Mouse (Mus musculus): ENCODE results near the gene Dnajc4. TPM values are rescaled to one million over a fixed set of nuclear protein-coding genes. Genes with fewer than 3 reads are reported as not detected.

Gene Dnajc4
- polyA plus RNA-seq, 1 experiment from 2014 or later, result 40.3 TPM

- peaks cover 18% of the 10 kb centered on the region for H3K4me1 ChIP-seq (ENCODE audit: control insufficient read depth, insufficient read depth, low read length)
- 89% methylated on average over 6 of the region's 6 CpGs for WGBS
- no peaks in the 10 kb centered on the region for H3K27me3 ChIP-seq (ENCODE audit: control insufficient read depth, insufficient read depth, low read length)
- no peak overlapping the region for H3K27ac ChIP-seq (ENCODE audit: low read length)
- no peak overlapping the region for H3K9ac ChIP-seq (ENCODE audit: low read length)
- 0 out of 2 replicates have a peak, but pooled peaks cover 2% of the 10 kb centered on the region for H3K36me3 ChIP-seq (ENCODE audit: control insufficient read depth, insufficient read depth)
- no peaks in the 10 kb centered on the region for H3K9me3 ChIP-seq (replicated peaks; ENCODE audit: control insufficient read depth, low read length)
- ATAC-seq (replicated peaks; ENCODE audit: extremely low read depth, insufficient read depth, low FRiP score), result no peak
- no peak overlapping the region for H3K4me3 ChIP-seq (ENCODE audit: low read length)
- no peak overlapping the region for H3K4me2 ChIP-seq (ENCODE audit: low read depth, low read length)
Measured at GRCm38 (mm10) chr19:6943709-6944108, 48.7 kb downstream of the Dnajc4 start.

GRCm38 (mm10) chr19:6942764-6943163, 49.6 kb downstream of the Dnajc4 start:
- Histone ChIP-seq H3K36me3 (ENCODE audit: control insufficient read depth, insufficient read depth) (0 out of 2 replicates have a peak, but pooled peaks cover 2% of the 10 kb centered on the region), H3K27ac (ENCODE audit: low read length) (peak overlapping the region; percentile 98), H3K4me2 (ENCODE audit: low read depth, low read length) (peak overlapping the region; percentile 91), H3K27me3 (ENCODE audit: control insufficient read depth, insufficient read depth, low read length) (no peaks in the 10 kb centered on the region), H3K9me3 (replicated peaks; ENCODE audit: control insufficient read depth, low read length) (no peaks in the 10 kb centered on the region), H3K4me3 (ENCODE audit: low read length) (peak overlapping the region; percentile 85), H3K9ac (ENCODE audit: low read length) (peak overlapping the region; percentile 95), H3K4me1 (ENCODE audit: control insufficient read depth, insufficient read depth, low read length) (peaks cover 18% of the 10 kb centered on the region)
- WGBS, result 29% methylated on average over 5 of the region's 5 CpGs
- no peak for ATAC-seq (replicated peaks; ENCODE audit: extremely low read depth, insufficient read depth, low FRiP score)

GRCm38 (mm10) chr19:6942249-6942691, 50.1 kb downstream of the Dnajc4 start, which contains the start of gene Gpr137:
TSS of gene Gpr137 (minus strand) at chr19:6942480.
- ATAC-seq (replicated peaks; ENCODE audit: extremely low read depth, insufficient read depth, low FRiP score), result peak; percentile 90
- WGBS, result under 1% methylated on average over 27 of the region's 27 CpGs
- Histone ChIP-seq H3K9ac (ENCODE audit: low read length) (peak within 1 kb of the TSS; percentile 95), H3K36me3 (ENCODE audit: control insufficient read depth, insufficient read depth) (0 out of 2 replicates have a peak, but pooled peaks cover 2% of the 10 kb centered on the region), H3K4me3 (ENCODE audit: low read length) (peak within 1 kb of the TSS; percentile 85), H3K4me2 (ENCODE audit: low read depth, low read length) (peak within 1 kb of the TSS; percentile 91), H3K27me3 (ENCODE audit: control insufficient read depth, insufficient read depth, low read length) (no peaks in the 10 kb centered on the region), H3K27ac (ENCODE audit: low read length) (peak within 1 kb of the TSS; percentile 98), H3K4me1 (ENCODE audit: control insufficient read depth, insufficient read depth, low read length) (peaks cover 18% of the 10 kb centered on the region), H3K9me3 (replicated peaks; ENCODE audit: control insufficient read depth, low read length) (no peaks in the 10 kb centered on the region)

DNA sequence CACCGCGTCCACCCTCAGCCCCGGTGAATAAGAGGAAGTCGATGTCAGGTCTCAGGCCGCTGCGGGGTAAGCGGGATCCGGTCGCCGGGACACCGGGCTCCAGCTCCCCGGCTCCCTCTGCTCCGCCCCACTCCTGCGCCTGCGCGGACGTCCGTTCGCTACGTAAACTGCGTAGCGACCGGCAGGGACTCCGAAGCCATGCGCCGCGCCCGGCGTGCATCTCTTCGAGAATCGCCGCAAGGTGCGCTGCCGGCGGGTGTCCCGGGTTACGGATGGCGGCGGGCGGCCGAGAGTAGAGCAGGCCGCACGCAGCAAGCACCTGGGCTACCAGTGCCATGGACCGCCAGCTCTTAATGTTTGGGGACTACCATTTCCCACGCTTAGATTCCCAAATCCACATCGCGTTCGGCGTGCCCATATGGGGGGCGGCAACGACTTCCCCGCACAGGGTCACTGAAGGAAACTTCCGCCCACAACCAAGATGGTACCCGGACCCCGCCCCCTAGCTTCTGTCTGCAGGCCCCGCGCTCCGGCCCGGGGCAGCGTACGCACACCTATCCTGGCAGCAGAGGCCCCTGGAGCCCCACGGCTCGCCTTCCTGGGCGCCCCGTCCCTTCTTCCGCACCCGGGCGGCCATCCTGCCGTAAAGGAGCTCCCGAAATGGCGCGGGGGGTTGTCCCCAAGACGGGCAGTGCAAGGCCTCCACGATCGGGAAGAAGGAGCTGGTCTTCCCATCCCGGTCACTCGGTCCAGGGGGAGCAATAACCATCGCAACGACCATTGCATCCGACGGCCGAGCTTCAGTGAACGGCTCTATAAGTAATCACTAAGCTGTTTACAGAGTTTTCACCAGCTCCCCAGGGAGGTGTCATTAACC, 50.8 kb downstream of the Dnajc4 start, which contains the start of gene Bad:
Bad (plus strand) TSS at position 490 of the 877 bp plus-strand sequence.
- H3K4me2 ChIP-seq (ENCODE audit: low read depth, low read length), result peak within 1 kb of the TSS; percentile 91
- H3K9me3 ChIP-seq (replicated peaks; ENCODE audit: control insufficient read depth, low read length), result no peaks in the 10 kb centered on the region
- H3K36me3 ChIP-seq (ENCODE audit: control insufficient read depth, insufficient read depth), result 0 out of 2 replicates have a peak, but pooled peaks cover under 1% of the 10 kb centered on the region
- peak; percentile 86 for ATAC-seq (replicated peaks; ENCODE audit: extremely low read depth, insufficient read depth, low FRiP score)
- peak within 1 kb of the TSS; percentile 98 for H3K27ac ChIP-seq (ENCODE audit: low read length)
- H3K27me3 ChIP-seq (ENCODE audit: control insufficient read depth, insufficient read depth, low read length), result no peaks in the 10 kb centered on the region
- peak within 1 kb of the TSS; percentile 95 for H3K9ac ChIP-seq (ENCODE audit: low read length)
- H3K4me1 ChIP-seq (ENCODE audit: control insufficient read depth, insufficient read depth, low read length), result peaks cover 18% of the 10 kb centered on the region
- under 1% methylated on average over 81 of the region's 83 CpGs for WGBS
- peak within 1 kb of the TSS; percentile 85 for H3K4me3 ChIP-seq (ENCODE audit: low read length)

- no peak for ATAC-seq (replicated peaks; ENCODE audit: extremely low read depth, insufficient read depth, low FRiP score)
- 19% methylated on average over 28 of the region's 29 CpGs for WGBS
Measured at GRCm38 (mm10) chr19:6940396-6941351, 51.7 kb downstream of the Dnajc4 start.

DNA sequence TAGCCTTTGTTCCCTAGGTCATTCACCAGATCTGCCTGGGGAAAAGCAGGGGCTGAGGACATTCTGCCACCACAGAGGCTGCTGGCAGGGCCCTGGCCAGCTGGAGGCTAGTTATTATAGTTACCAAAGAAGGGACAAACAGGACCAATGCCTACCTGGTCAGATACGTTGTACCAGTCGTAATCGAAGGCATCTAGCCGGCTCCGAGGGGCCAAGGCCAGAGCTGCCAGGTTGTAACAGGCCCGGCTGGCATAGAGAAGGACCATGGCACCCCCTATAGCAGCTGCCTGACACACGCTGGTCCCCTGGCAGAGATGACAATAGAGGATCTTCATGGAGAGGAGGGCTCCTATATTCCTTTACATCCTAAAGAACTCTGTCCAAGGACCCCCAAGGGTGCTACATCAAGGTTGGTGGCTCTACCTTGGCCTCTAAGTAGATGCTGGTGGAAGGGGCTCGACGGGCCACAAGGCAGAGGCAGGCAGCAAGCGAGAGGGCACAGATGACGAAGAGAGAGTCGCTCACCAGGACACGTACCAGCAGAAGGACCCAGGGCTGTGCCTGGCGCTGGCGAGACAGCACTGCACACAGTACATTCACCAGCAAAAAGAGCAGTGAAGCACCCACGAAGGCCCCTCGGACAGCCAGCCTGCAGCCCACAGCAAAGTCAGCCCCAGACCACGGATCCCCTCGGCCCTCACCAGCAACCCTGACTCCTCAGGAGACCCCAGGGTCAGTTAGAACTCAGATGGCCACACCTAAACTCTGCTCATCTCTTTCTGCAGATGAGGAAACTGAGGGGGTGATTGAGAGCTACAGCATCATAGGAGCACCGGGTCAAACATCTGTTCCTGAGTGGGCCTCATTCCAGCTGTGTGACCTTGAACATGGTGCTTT, 53.0 kb downstream of the Dnajc4 start:
- Histone ChIP-seq H3K9ac (ENCODE audit: low read length) (peak overlapping the region; percentile 10; the same call in 1 of the 2 replicates), H3K4me3 (ENCODE audit: low read length) (no peak overlapping the region)
- WGBS, result 87% methylated on average over 20 of the region's 20 CpGs

More at GRCm38 (mm10) chr19:6940396-6941351, 51.7 kb downstream of the Dnajc4 start:
- Histone ChIP-seq H3K9ac (ENCODE audit: low read length) (peak overlapping the region; percentile 84), H3K4me2 (ENCODE audit: low read depth, low read length) (peak overlapping the region; percentile 91), H3K4me3 (ENCODE audit: low read length) (peak overlapping the region; percentile 85), H3K9me3 (replicated peaks; ENCODE audit: control insufficient read depth, low read length) (no peaks in the 10 kb centered on the region), H3K27ac (ENCODE audit: low read length) (peak overlapping the region; percentile 50; the same call in 1 of the 2 replicates), H3K36me3 (ENCODE audit: control insufficient read depth, insufficient read depth) (no peaks in the 10 kb centered on the region), H3K4me1 (ENCODE audit: control insufficient read depth, insufficient read depth, low read length) (peaks cover 18% of the 10 kb centered on the region), H3K27me3 (ENCODE audit: control insufficient read depth, insufficient read depth, low read length) (peaks cover 5% of the 10 kb centered on the region; the same call in 1 of the 2 replicates)

More for the DNA sequence above, 53.0 kb downstream of the Dnajc4 start:
- H3K4me2 ChIP-seq (ENCODE audit: low read depth, low read length), result no peak overlapping the region
- H3K27me3 ChIP-seq (ENCODE audit: control insufficient read depth, insufficient read depth, low read length), result peaks cover 15% of the 10 kb centered on the region
- H3K36me3 ChIP-seq (ENCODE audit: control insufficient read depth, insufficient read depth), result no peaks in the 10 kb centered on the region
- no peak overlapping the region for H3K27ac ChIP-seq (ENCODE audit: low read length)
- H3K4me1 ChIP-seq (ENCODE audit: control insufficient read depth, insufficient read depth, low read length), result peaks cover 18% of the 10 kb centered on the region
- no peaks in the 10 kb centered on the region for H3K9me3 ChIP-seq (replicated peaks; ENCODE audit: control insufficient read depth, low read length)
- ATAC-seq (replicated peaks; ENCODE audit: extremely low read depth, insufficient read depth, low FRiP score), result no peak

Data from heart, embryonic 16.5 days (tissue).